Mouse (Mus musculus) limb, embryonic 15.5 days (tissue): ENCODE measurements around the gene Enthd1. TPM values are rescaled to one million over a fixed set of nuclear protein-coding genes. Genes with fewer than 3 reads are reported as not detected.

Experiments
- ATAC-seq: fragments of 200-750 bp; cut with Nextera tagmentation; 2 replicates; pipeline ENCODE4 v1.8.0; 2017; ENCODE audit warnings: low read depth, moderate TSS enrichment; ENCODE audit not compliant: insufficient number of reproducible peaks, low FRiP score, low TSS enrichment
- H3K27ac ChIP-seq: fragments of 300-500 bp; sonication (generic); 2 replicates; pipeline ENCODE4 v1.5.1; 2015; ENCODE audit warnings: moderate library complexity, mild to moderate bottlenecking, inconsistent platforms
- H3K27me3 ChIP-seq: fragments of 300-500 bp; sonication (generic); 2 replicates; pipeline ENCODE4 v1.6.1; 2015; ENCODE audit warnings: inconsistent platforms
- H3K36me3 ChIP-seq: fragments of 300-500 bp; sonication (generic); 2 replicates; pipeline ENCODE4 v1.6.1; 2015; ENCODE audit warnings: inconsistent platforms
- H3K4me1 ChIP-seq: fragments of 300-500 bp; sonication (generic); 2 replicates; pipeline ENCODE4 v1.6.1; 2015; ENCODE audit warnings: inconsistent platforms
- H3K4me2 ChIP-seq: fragments of 300-500 bp; sonication (generic); 2 replicates; pipeline ENCODE4 v1.6.1; 2015; ENCODE audit warnings: mild to moderate bottlenecking, inconsistent platforms
- H3K4me3 ChIP-seq: fragments of 300-500 bp; sonication (generic); 2 replicates; pipeline ENCODE4 v1.5.1; 2015; ENCODE audit warnings: mild to moderate bottlenecking, inconsistent platforms
- H3K9ac ChIP-seq: fragments of 300-500 bp; sonication (generic); 2 replicates; pipeline ENCODE4 v1.6.1; 2015; ENCODE audit warnings: inconsistent platforms
- H3K9me3 ChIP-seq: fragments of 300-500 bp; sonication (generic); 2 replicates; pipeline ENCODE4 v1.6.1; 2016; ENCODE audit warnings: inconsistent platforms
- WGBS: fragments of 180-500 bp; shearing (Covaris S2); methylation state at CpG from one replicate; pipeline ENCODE4 v1.1.7; 2015; 5-methylcytosine and 5-hydroxymethylcytosine counted together
- polyA plus RNA-seq: library from polyadenylated mRNA; unstranded; fragments of >200 nt; fragmentation: Nextera tagmentation; extraction: Ambion mirVana; gene quantifications from 2 replicates; pipeline ENCODE4 v1.2.1, GENCODE M21; 2015

Enthd1 gene
- polyA plus RNA-seq, 1 experiment from 2014 or later: 0.09 TPM

DNA sequence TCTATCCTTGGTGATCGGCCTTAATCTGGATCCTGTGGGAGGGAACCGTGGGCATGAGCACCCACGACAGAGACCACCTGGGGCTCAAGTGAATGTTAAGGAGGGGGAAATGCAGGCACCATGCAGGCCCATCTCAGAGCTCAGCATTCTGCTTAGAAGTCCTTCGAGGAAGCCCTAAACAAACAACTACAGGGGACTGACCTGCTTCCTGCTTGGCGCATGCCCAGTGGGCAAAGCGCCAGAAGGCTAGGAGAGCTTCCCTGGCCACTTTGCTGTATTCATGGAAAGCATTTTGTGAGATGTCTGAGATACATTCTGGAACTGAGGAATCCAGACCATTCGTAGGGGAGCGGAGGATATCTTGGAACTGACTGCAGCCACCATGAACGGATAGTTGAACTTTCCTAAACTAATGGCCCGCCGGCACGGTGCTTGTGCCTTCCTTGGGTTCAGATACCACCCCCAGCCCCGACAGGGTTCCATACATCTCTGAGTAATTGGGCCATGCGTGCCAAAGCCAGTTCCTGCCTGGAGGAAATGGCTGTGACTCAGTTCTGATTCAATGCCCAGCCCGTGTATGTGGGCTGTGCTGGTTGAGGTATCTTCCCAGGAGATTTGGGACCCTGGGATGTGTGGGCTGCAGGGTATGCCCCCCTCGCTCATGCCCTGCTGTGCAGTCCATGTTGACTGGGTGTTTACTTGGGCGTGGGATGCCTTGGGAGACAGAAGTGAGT is 150.8 kb downstream of the Enthd1 start:
- H3K4me1 ChIP-seq: peaks cover 12% of the 10 kb centered on the region; the same call in 1 of the 2 replicates
- no peaks in the 10 kb centered on the region for H3K27me3 ChIP-seq
- H3K9me3 ChIP-seq: peaks cover 4% of the 10 kb centered on the region; the same call in 1 of the 2 replicates
- 80% methylated on average over 17 of the region's 17 CpGs for WGBS
- H3K36me3 ChIP-seq: no peaks in the 10 kb centered on the region
- ATAC-seq: no peak
- H3K9ac ChIP-seq: no peak overlapping the region
- no peak overlapping the region for H3K4me3 ChIP-seq
- no peak overlapping the region for H3K4me2 ChIP-seq
- no peak overlapping the region for H3K27ac ChIP-seq

DNA sequence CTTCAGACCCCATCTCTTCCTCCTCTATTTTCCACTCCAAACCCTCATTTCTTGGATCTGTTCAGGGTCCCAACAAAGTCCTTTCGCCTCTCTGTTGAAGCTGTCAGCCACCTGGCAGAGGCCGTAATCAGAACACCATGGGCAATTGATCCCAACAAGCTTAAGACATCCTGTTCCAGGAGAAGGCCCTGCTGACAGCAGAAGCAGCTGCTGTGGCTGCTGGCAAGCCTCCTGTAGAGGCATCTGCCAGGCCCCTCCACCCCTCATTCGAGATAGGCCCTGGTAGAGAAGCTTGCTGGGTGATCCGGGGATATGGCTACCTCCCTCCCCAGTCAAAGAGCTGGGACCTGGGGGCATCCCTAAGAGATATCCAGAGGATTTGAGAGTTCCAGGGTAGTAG is 151.9 kb downstream of the Enthd1 start:
- Histone ChIP-seq H3K36me3 (no peaks in the 10 kb centered on the region), H3K4me2 (no peak overlapping the region), H3K27ac (no peak overlapping the region), H3K4me3 (no peak overlapping the region), H3K4me1 (peaks cover 15% of the 10 kb centered on the region; the same call in 1 of the 2 replicates), H3K9me3 (peaks cover 4% of the 10 kb centered on the region; the same call in 1 of the 2 replicates), H3K27me3 (no peaks in the 10 kb centered on the region), H3K9ac (no peak overlapping the region)
- WGBS: 46% methylated on average over 4 of the region's 4 CpGs
- no peak for ATAC-seq

DNA sequence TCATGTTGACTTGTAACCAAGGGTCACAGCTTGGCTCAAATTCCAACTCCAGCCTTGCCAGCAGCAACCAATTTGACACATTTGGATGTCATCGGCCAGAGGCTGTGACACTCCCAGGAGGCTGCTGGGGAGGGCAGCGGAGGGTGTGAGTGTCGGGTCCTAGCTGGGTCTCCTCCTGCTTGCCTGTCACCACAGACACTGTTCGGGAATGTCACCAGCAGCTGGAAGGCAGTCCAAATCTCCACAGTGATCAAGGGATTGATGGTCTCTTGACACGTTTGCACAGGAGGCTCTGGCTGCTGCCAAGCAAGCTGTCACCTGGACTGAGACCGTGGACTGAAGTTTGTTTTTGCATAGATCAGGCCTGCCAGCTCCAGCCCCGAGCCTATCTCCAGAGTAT is 154.3 kb downstream of the Enthd1 start:
- WGBS: 61% methylated on average over 7 of the region's 7 CpGs
- ATAC-seq: no peak
- Histone ChIP-seq H3K27ac (no peak overlapping the region), H3K4me3 (no peak overlapping the region), H3K9ac (no peak overlapping the region), H3K4me2 (no peak overlapping the region), H3K4me1 (peaks cover 17% of the 10 kb centered on the region; the same call in 1 of the 2 replicates), H3K27me3 (no peaks in the 10 kb centered on the region), H3K9me3 (peaks cover 4% of the 10 kb centered on the region; the same call in 1 of the 2 replicates), H3K36me3 (no peaks in the 10 kb centered on the region)

DNA sequence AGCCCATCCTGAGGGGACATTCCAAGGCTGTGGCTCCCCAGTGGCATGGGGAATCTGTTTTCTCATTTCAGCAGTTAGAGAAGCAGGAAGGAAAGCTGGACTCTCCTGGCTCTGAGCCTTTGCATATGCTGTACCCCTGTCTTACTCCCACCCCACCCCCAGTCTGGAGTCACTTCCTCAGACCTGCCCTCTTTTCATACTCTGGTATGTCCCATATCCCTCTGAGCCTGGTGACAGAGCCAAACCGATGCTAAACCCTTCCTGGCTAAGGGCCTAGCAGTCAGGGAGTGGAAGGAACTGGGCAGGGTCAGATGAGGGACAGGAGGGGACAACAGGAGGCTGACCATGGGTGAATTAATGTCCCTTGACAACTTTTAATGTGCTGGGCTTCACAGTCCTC is 157.1 kb downstream of the Enthd1 start:
- no peaks in the 10 kb centered on the region for H3K36me3 ChIP-seq
- peak overlapping the region; percentile 38; the same call in 1 of the 2 replicates for H3K27ac ChIP-seq
- H3K9me3 ChIP-seq: peaks cover 4% of the 10 kb centered on the region; the same call in 1 of the 2 replicates
- 26% methylated on average over 1 of the region's 1 CpGs for WGBS
- H3K4me2 ChIP-seq: no peak overlapping the region
- no peak overlapping the region for H3K4me3 ChIP-seq
- H3K9ac ChIP-seq: no peak overlapping the region
- H3K4me1 ChIP-seq: peaks cover 5% of the 10 kb centered on the region; the same call in 1 of the 2 replicates
- no peak for ATAC-seq
- no peaks in the 10 kb centered on the region for H3K27me3 ChIP-seq

Other genes with a start within 250 kb of the Enthd1 start
- 1.1 and 1.2 TPM in 2 replicates for gene Grap2, start 7.4 kb upstream of the Enthd1 start, polyA plus RNA-seq
- gene Fam83f, start 106.7 kb upstream of the Enthd1 start, polyA plus RNA-seq: 6.0 and 6.6 TPM in 2 replicates
- gene Tnrc6b, start 146.2 kb upstream of the Enthd1 start, polyA plus RNA-seq: 24.1 and 25.7 TPM in 2 replicates